Mouse (Mus musculus): Measurements from ENCODE around the gene Sppl3.

DNA sequence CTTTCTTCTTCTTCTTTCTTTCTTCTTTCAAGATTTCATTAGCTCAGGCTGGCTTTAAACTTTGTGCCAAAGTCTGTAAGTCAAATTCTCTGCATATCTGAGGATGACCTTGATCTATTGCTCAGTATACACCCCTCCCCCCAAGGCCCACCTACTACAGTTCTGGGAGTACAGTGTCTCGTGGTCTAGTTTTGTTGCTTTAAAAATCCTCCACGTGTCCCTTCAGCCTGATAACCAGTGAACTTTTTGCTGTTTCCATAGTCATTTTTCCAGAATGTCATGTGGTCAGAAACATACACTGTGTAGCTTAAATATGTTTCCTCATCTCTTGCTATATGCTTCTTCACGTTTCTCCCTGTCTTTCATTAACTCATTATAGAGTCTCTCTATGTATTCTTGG lies 976 bp upstream of the Sppl3 start:
- TF ChIP-seq ZNF384 (IDR thresholded peaks at IDR 0.05; ENCODE audit: low read depth, low read length) (no peak), ZC3H11A (IDR thresholded peaks at IDR 0.05; ENCODE audit: borderline replicate concordance, low read depth, low read length) (no peak), MAFK (IDR thresholded peaks at IDR 0.05; ENCODE audit: insufficient read depth, low read depth, low read length) (no peak)
